In the genomic region with DNA sequence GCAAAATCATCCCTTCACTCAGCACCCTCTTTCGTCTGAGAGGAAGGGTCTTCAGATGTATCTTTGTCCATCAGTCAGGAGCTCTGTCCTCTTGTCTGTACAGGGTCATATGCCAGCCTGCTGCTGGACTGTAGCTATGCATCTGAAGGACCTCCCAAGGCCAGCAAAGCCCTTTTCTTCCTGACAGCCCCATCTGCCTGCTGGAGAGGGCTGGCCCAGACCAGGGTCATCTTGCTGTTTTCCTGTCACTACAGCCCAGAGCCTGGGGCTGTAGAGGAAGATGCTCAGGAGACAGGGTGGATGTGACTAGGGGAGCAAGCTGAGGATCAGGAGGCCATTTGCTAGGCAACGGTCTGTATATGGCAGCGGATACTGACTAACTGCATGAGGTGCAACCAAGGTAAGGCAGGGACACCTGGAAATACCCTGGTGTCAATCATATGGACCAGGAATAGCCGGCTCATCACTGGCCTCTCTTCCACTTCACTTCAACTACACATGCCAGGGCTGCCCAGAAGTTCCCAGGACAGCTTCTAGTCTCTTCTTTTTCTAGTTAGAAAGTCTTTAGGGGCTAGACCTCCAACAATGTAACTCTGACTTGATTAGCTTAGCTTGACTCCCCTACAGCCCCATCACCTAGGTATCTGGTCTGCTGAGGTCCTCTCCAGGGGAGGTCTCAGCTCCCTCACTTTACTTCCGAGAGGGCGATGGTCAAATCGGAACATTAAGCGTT, we compare ENCODE assay signal across 8 mouse cellular contexts. TPM values are rescaled to one million over a fixed set of nuclear protein-coding genes. Genes with fewer than 3 reads are reported as not detected.
A peak's percentile ranks its signal among the peaks of the same experiment; 100 is the strongest.
DNase-seq lines count a peak whose midpoint lies in the region; ATAC-seq lines count a peak whose summit lies in the region.

No protein-coding gene starts in this region.

- peaks cover 16% of the 10 kb centered on the region for H3K36me3 ChIP-seq in heart, embryonic 15.5 days
- peaks cover 13% of the 10 kb centered on the region for H3K36me3 ChIP-seq in heart, embryonic 16.5 days (ENCODE audit: control insufficient read depth, insufficient read depth)
- H3K36me3 ChIP-seq in midbrain, embryonic 10.5 days = peaks cover 22% of the 10 kb centered on the region

- no peaks in the 10 kb centered on the region for H3K27me3 ChIP-seq in heart, embryonic 15.5 days
- H3K27me3 ChIP-seq in heart, embryonic 16.5 days (ENCODE audit: control insufficient read depth, insufficient read depth, low read length) = no peaks in the 10 kb centered on the region
- H3K27me3 ChIP-seq in midbrain, embryonic 10.5 days (ENCODE audit: low read depth, poor library complexity, severe bottlenecking) = no peaks in the 10 kb centered on the region

- no peak for ATAC-seq in heart, embryonic 15.5 days (replicated peaks; ENCODE audit: insufficient number of reproducible peaks, insufficient read depth, low FRiP score, low read depth)
- ATAC-seq in heart, embryonic 16.5 days (replicated peaks; ENCODE audit: extremely low read depth, insufficient read depth, low FRiP score) = no peak

- WGBS in heart, embryonic 15.5 days = 16% methylated on average over 8 of the region's 8 CpGs
- WGBS in heart, embryonic 16.5 days = 20% methylated on average over 8 of the region's 8 CpGs
- 22% methylated on average over 8 of the region's 8 CpGs for WGBS in midbrain, embryonic 10.5 days

- peaks cover 48% of the 10 kb centered on the region for H3K4me1 ChIP-seq in heart, embryonic 15.5 days (replicated peaks)
- H3K4me1 ChIP-seq in brown adipose tissue, adult 24 weeks (ENCODE audit: control insufficient read depth, insufficient read depth, insufficient read length, low read length) = peaks cover 21% of the 10 kb centered on the region
- H3K4me1 ChIP-seq in heart, embryonic 16.5 days (ENCODE audit: control insufficient read depth, insufficient read depth, low read length) = peaks cover 31% of the 10 kb centered on the region
- peaks cover 53% of the 10 kb centered on the region for H3K4me1 ChIP-seq in midbrain, embryonic 10.5 days

- H3K9me3 ChIP-seq in heart, embryonic 15.5 days (replicated peaks) = no peaks in the 10 kb centered on the region
- no peaks in the 10 kb centered on the region for H3K9me3 ChIP-seq in heart, embryonic 16.5 days (replicated peaks; ENCODE audit: control insufficient read depth, low read length)
- no peaks in the 10 kb centered on the region for H3K9me3 ChIP-seq in midbrain, embryonic 10.5 days (replicated peaks)

- H3K9ac ChIP-seq in heart, embryonic 15.5 days = peak overlapping the region; percentile 84
- peak overlapping the region; percentile 87 for H3K9ac ChIP-seq in heart, embryonic 16.5 days (ENCODE audit: low read length)

- peak overlapping the region; percentile 87 for H3K4me2 ChIP-seq in heart, embryonic 15.5 days
- H3K4me2 ChIP-seq in heart, embryonic 16.5 days (ENCODE audit: low read depth, low read length) = peak overlapping the region; percentile 83

- H3K27ac ChIP-seq in heart, embryonic 15.5 days = peak overlapping the region; percentile 89
- peak overlapping the region; percentile 72 for H3K27ac ChIP-seq in brown adipose tissue, adult 24 weeks (replicated peaks; ENCODE audit: low read depth, low read length)
- peak overlapping the region; percentile 93 for H3K27ac ChIP-seq in heart, embryonic 16.5 days (ENCODE audit: low read length)
- peak overlapping the region; percentile 89 for H3K27ac ChIP-seq in midbrain, embryonic 10.5 days (replicated peaks)

- no peak for DNase-seq in heart, adult 8-10 months (ENCODE audit: low spot score)
- no peak for DNase-seq in midbrain, embryonic 10.5 days (ENCODE audit: low spot score)
- no peak for DNase-seq in urinary bladder, postnatal 4 days (ENCODE audit: low spot score in 2 of 2)
- no peak for DNase-seq in gastrocnemius, adult 8-10 months (ENCODE audit: low spot score in 2 of 2)
- no peak for DNase-seq in kidney, postnatal 36 days

- H3K4me3 ChIP-seq in heart, embryonic 15.5 days = peak overlapping the region; percentile 77
- H3K4me3 ChIP-seq in brown adipose tissue, adult 24 weeks (ENCODE audit: insufficient read depth, low read depth, low read length) = peak overlapping the region; percentile 98
- H3K4me3 ChIP-seq in heart, embryonic 16.5 days (ENCODE audit: low read length) = peak overlapping the region; percentile 84
- H3K4me3 ChIP-seq in midbrain, embryonic 10.5 days = peak overlapping the region; percentile 73

RNA-seq across cellular contexts. Expression of gene Ccdc28b, which starts 0.8 kb away (rescaled TPM):
- polyA plus RNA-seq in heart, embryonic 15.5 days (2015; fragmentation: Nextera tagmentation; extraction: Ambion mirVana) = 47.3 and 52.4 TPM in 2 replicates
- 10 to 100 TPM; 11.9 to 20.3 (median 14.6) TPM for total RNA-seq in heart, adult 8-10 months (2022)
- polyA plus RNA-seq in brown adipose tissue, adult 24 weeks (2012; ENCODE audit: insufficient read depth, insufficient read length, missing spikeins) = 59.5 and 76.0 TPM in 2 replicates
- polyA plus RNA-seq in heart, embryonic 16.5 days (2015; fragmentation: Nextera tagmentation; extraction: Ambion mirVana) = 50.9 and 55.0 TPM in 2 replicates
- 58.6 and 74.5 TPM in 2 replicates for polyA plus RNA-seq in midbrain, embryonic 10.5 days (2016; fragmentation: Nextera tagmentation; extraction: Ambion mirVana)
- 10 to 100 TPM; 27.9 to 33.0 (median 30.8) TPM for total RNA-seq in gastrocnemius, adult 8-10 months (2022)

RNA-seq across cellular contexts. Expression of gene Iqcc, which starts 4.1 kb away (rescaled TPM):
- 19.0 and 22.9 TPM in 2 replicates for polyA plus RNA-seq in heart, embryonic 15.5 days (2015; fragmentation: Nextera tagmentation; extraction: Ambion mirVana)
- 10 to 100 TPM; 14.6 to 22.9 (median 19.0) TPM for total RNA-seq in heart, adult 8-10 months (2022)
- polyA plus RNA-seq in brown adipose tissue, adult 24 weeks (2012; ENCODE audit: insufficient read depth, insufficient read length, missing spikeins) = 14.3 and 14.6 TPM in 2 replicates
- polyA plus RNA-seq in heart, embryonic 16.5 days (2015; fragmentation: Nextera tagmentation; extraction: Ambion mirVana) = 22.7 and 22.9 TPM in 2 replicates
- 30.6 and 32.8 TPM in 2 replicates for polyA plus RNA-seq in midbrain, embryonic 10.5 days (2016; fragmentation: Nextera tagmentation; extraction: Ambion mirVana)
- total RNA-seq in gastrocnemius, adult 8-10 months (2022) = 10 to 100 TPM in 1 of 4 experiments, 1 to 10 TPM in 3; 7.3 to 11.4 (median 8.7) TPM

RNA-seq across cellular contexts. Expression of gene Dcdc2b, which starts 8.9 kb away (rescaled TPM):
- polyA plus RNA-seq in heart, embryonic 15.5 days (2015; fragmentation: Nextera tagmentation; extraction: Ambion mirVana) = 1.7 and 2.1 TPM in 2 replicates
- 1 to 10 TPM in 2 of 4 experiments, under 1 TPM in 2; 0.32 to 1.2 (median 0.82) TPM for total RNA-seq in heart, adult 8-10 months (2022)
- 1.3 TPM in 1 of 2 replicates, not detected in the other for polyA plus RNA-seq in brown adipose tissue, adult 24 weeks (2012; ENCODE audit: insufficient read depth, insufficient read length, missing spikeins)
- 1.8 and 2.7 TPM in 2 replicates for polyA plus RNA-seq in heart, embryonic 16.5 days (2015; fragmentation: Nextera tagmentation; extraction: Ambion mirVana)
- 2.1 and 2.9 TPM in 2 replicates for polyA plus RNA-seq in midbrain, embryonic 10.5 days (2016; fragmentation: Nextera tagmentation; extraction: Ambion mirVana)
- total RNA-seq in gastrocnemius, adult 8-10 months (2022) = 1 to 10 TPM in 3 of 4 experiments, under 1 TPM in 1; 0.46 to 1.2 (median 1.1) TPM

RNA-seq across cellular contexts. Expression of gene Txlna, which starts 17.9 kb away (rescaled TPM):
- polyA plus RNA-seq in heart, embryonic 15.5 days (2015; fragmentation: Nextera tagmentation; extraction: Ambion mirVana) = 38.4 and 50.8 TPM in 2 replicates
- total RNA-seq in heart, adult 8-10 months (2022) = 10 to 100 TPM; 23.2 to 30.1 (median 25.8) TPM
- 13.5 and 15.8 TPM in 2 replicates for polyA plus RNA-seq in brown adipose tissue, adult 24 weeks (2012; ENCODE audit: insufficient read depth, insufficient read length, missing spikeins)
- polyA plus RNA-seq in heart, embryonic 16.5 days (2015; fragmentation: Nextera tagmentation; extraction: Ambion mirVana) = 47.0 and 48.9 TPM in 2 replicates
- 104 and 107 TPM in 2 replicates for polyA plus RNA-seq in midbrain, embryonic 10.5 days (2016; fragmentation: Nextera tagmentation; extraction: Ambion mirVana)
- 10 to 100 TPM; 10.9 to 20.3 (median 15.6) TPM for total RNA-seq in gastrocnemius, adult 8-10 months (2022)

RNA-seq across cellular contexts. Expression of gene Tmem234, which starts 22.5 kb away (rescaled TPM):
- 136 and 147 TPM in 2 replicates for polyA plus RNA-seq in heart, embryonic 15.5 days (2015; fragmentation: Nextera tagmentation; extraction: Ambion mirVana)
- 10 to 100 TPM; 40.4 to 44.9 (median 42.0) TPM for total RNA-seq in heart, adult 8-10 months (2022)
- 84.4 and 96.6 TPM in 2 replicates for polyA plus RNA-seq in brown adipose tissue, adult 24 weeks (2012; ENCODE audit: insufficient read depth, insufficient read length, missing spikeins)
- polyA plus RNA-seq in heart, embryonic 16.5 days (2015; fragmentation: Nextera tagmentation; extraction: Ambion mirVana) = 148 and 152 TPM in 2 replicates
- 226 and 231 TPM in 2 replicates for polyA plus RNA-seq in midbrain, embryonic 10.5 days (2016; fragmentation: Nextera tagmentation; extraction: Ambion mirVana)
- total RNA-seq in gastrocnemius, adult 8-10 months (2022) = 10 to 100 TPM; 25.9 to 37.5 (median 29.7) TPM
